Mouse (Mus musculus): ENCODE measurements around the gene Depdc5.

DNA sequence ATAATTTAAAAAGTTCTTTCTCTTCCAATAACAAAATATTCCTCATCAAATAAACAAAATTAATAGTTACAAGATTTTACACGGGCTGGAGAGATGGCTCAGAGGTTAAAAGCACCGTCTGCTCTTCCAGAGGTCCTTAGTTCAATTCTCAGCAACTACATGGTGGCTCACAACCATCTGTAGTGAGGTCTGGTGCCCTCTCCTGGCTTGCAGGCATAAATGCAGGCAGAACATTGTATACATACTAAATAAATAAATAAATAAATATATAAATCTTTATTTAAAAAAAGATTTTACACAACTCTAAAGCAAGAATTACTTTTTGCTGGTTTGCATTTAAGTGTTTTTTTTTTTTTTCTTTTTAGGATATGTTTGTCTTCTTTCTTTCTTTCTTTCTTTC, 23.5 kb upstream of the Depdc5 start:
- TF ChIP-seq GATA1 (IDR thresholded peaks at IDR 0.05; ENCODE audit: low read length) (no peak), TAL1 (IDR thresholded peaks at IDR 0.05; ENCODE audit: low read length) (no peak)

Data from erythroblast, embryonic 14.5 days (primary cell).